Mouse (Mus musculus) midbrain, postnatal 0 days (tissue): ENCODE data around the gene Mob2. TPM values are rescaled to one million over a fixed set of nuclear protein-coding genes. Genes with fewer than 3 reads are reported as not detected.

ENCODE experiments used
- ATAC-seq: fragments of 200-750 bp; cut with Nextera tagmentation; 2 replicates; pipeline ENCODE4 v1.8.0; 2017; ENCODE audit warnings: moderate number of reproducible peaks, mild to moderate bottlenecking, moderate TSS enrichment, moderate library complexity; ENCODE audit not compliant: low FRiP score
- DNase-seq: peaks from one replicate; pipeline ENCODE4 v3.0.0-alpha.2; 2015; ENCODE audit warnings: low spot score
- H3K27ac ChIP-seq: fragments of 300-500 bp; sonication (generic); 2 replicates; pipeline ENCODE4 v1.5.1; 2014; ENCODE audit warnings: low read depth, mild to moderate bottlenecking, low read length, mixed read lengths
- H3K27me3 ChIP-seq: fragments of 300-500 bp; sonication (generic); 2 replicates; pipeline ENCODE4 v1.6.1; 2014; ENCODE audit warnings: low read length, control low read depth, mixed read lengths; ENCODE audit not compliant: insufficient read depth
- H3K36me3 ChIP-seq: fragments of 300-500 bp; sonication (generic); 2 replicates; pipeline ENCODE4 v1.6.1; 2014; ENCODE audit warnings: low read length, control low read depth, mixed read lengths; ENCODE audit not compliant: insufficient read depth
- H3K4me1 ChIP-seq: fragments of 300-500 bp; sonication (generic); 2 replicates; pipeline ENCODE4 v1.6.1; 2014; ENCODE audit warnings: mild to moderate bottlenecking, control low read depth, antibody characterized with exemption, low read length, mixed read lengths; ENCODE audit not compliant: insufficient read depth
- H3K4me2 ChIP-seq: fragments of 300-500 bp; sonication (generic); 2 replicates; pipeline ENCODE4 v1.6.1; 2014; ENCODE audit warnings: low read depth, mild to moderate bottlenecking, low read length, mixed read lengths; ENCODE audit not compliant: poor library complexity, severe bottlenecking
- H3K4me3 ChIP-seq: fragments of 300-500 bp; sonication (generic); 2 replicates; pipeline ENCODE4 v1.5.1; 2014; ENCODE audit warnings: low read depth, mild to moderate bottlenecking, low read length, moderate library complexity
- H3K9ac ChIP-seq: fragments of 300-500 bp; sonication (generic); replicated peaks from 2 replicates; pipeline ENCODE4 v1.6.1; 2014; ENCODE audit warnings: mild to moderate bottlenecking, low read length, moderate library complexity, mixed read lengths; ENCODE audit not compliant: poor library complexity, severe bottlenecking
- H3K9me3 ChIP-seq: fragments of 300-500 bp; sonication (generic); 2 replicates; pipeline ENCODE4 v1.6.1; 2016; ENCODE audit warnings: low read length, control low read depth
- CTCF ChIP-seq: IDR thresholded peaks from 2 replicates; pipeline ENCODE4 v1.5.1; 2016; ENCODE audit warnings: antibody characterized with exemption, mild to moderate bottlenecking
- WGBS: fragments of 180-500 bp; shearing (Covaris S2); extraction: QIAGEN DNeasy Blood & Tissue Kit; methylation state at CpG from one replicate; pipeline ENCODE4 v1.1.7; 2014; 5-methylcytosine and 5-hydroxymethylcytosine counted together
- polyA plus RNA-seq: library from polyadenylated mRNA; unstranded; fragments of >200 nt; fragmentation: Nextera tagmentation; extraction: Ambion mirVana; gene quantifications from 2 replicates; pipeline ENCODE4 v1.2.1, GENCODE M21; 2015
- total RNA-seq: library from RNA; depleted of rRNA; stranded (reverse); fragments of >200 nt; gene quantifications from 2 replicates; pipeline ENCODE4 v1.2.3, GENCODE M21; 2014

Gene Mob2
- total and polyA plus RNA-seq, 2 experiments from 2014 or later, result 31.6 to 38.0 TPM

- H3K9me3 ChIP-seq, result no peaks in the 10 kb centered on the region
- no peaks in the 10 kb centered on the region for H3K4me1 ChIP-seq
- H3K4me2 ChIP-seq, result no peak overlapping the region
- ATAC-seq, result no peak
- no peaks in the 10 kb centered on the region for H3K36me3 ChIP-seq
- no peak overlapping the region for H3K27ac ChIP-seq
- TF ChIP-seq CTCF, result no peak
- no peaks in the 10 kb centered on the region for H3K27me3 ChIP-seq
- DNase-seq, result no peak
- no peak overlapping the region for H3K9ac ChIP-seq
- no peak overlapping the region for H3K4me3 ChIP-seq
Measured at GRCm38 (mm10) chr7:142030073-142030472, 30.8 kb downstream of the Mob2 start.

- no peak for DNase-seq
- 92% methylated on average over 4 of the region's 4 CpGs for WGBS
- H3K27me3 ChIP-seq, result no peaks in the 10 kb centered on the region
- H3K9me3 ChIP-seq, result no peaks in the 10 kb centered on the region
- no peak for ATAC-seq
- H3K36me3 ChIP-seq, result no peaks in the 10 kb centered on the region
- H3K27ac ChIP-seq, result no peak overlapping the region
- no peak overlapping the region for H3K4me3 ChIP-seq
- no peak overlapping the region for H3K9ac ChIP-seq
- no peak for TF ChIP-seq CTCF
- H3K4me1 ChIP-seq, result no peaks in the 10 kb centered on the region
- no peak overlapping the region for H3K4me2 ChIP-seq
Measured at GRCm38 (mm10) chr7:142025926-142026325, 34.9 kb downstream of the Mob2 start.

GRCm38 (mm10) chr7:142025196-142025595 lies 35.7 kb downstream of the Mob2 start:
- 64% methylated on average over 2 of the region's 2 CpGs for WGBS
- H3K27me3 ChIP-seq, result no peaks in the 10 kb centered on the region
- H3K36me3 ChIP-seq, result no peaks in the 10 kb centered on the region
- ATAC-seq, result no peak
- no peaks in the 10 kb centered on the region for H3K9me3 ChIP-seq
- H3K9ac ChIP-seq, result no peak overlapping the region
- no peak overlapping the region for H3K4me2 ChIP-seq
- no peaks in the 10 kb centered on the region for H3K4me1 ChIP-seq
- DNase-seq, result peak; percentile 26
- H3K27ac ChIP-seq, result no peak overlapping the region
- no peak overlapping the region for H3K4me3 ChIP-seq
- no peak for TF ChIP-seq CTCF

GRCm38 (mm10) chr7:142020827-142021226 lies 40.0 kb downstream of the Mob2 start:
- no peak overlapping the region for H3K4me3 ChIP-seq
- no peak overlapping the region for H3K9ac ChIP-seq
- H3K27me3 ChIP-seq, result no peaks in the 10 kb centered on the region
- WGBS, result 67% methylated on average over 3 of the region's 3 CpGs
- no peaks in the 10 kb centered on the region for H3K9me3 ChIP-seq
- H3K36me3 ChIP-seq, result no peaks in the 10 kb centered on the region; the same call in 1 of the 2 replicates
- no peak overlapping the region for H3K4me2 ChIP-seq
- ATAC-seq (no peak), DNase-seq (no peak)
- H3K4me1 ChIP-seq, result no peaks in the 10 kb centered on the region
- no peak overlapping the region for H3K27ac ChIP-seq
- TF ChIP-seq CTCF, result no peak

- Histone ChIP-seq H3K9ac (no peak overlapping the region), H3K4me2 (no peak overlapping the region), H3K27me3 (no peaks in the 10 kb centered on the region), H3K4me1 (no peaks in the 10 kb centered on the region), H3K4me3 (no peak overlapping the region), H3K9me3 (no peaks in the 10 kb centered on the region), H3K27ac (no peak overlapping the region), H3K36me3 (peaks cover 6% of the 10 kb centered on the region; the same call in 1 of the 2 replicates)
- DNase-seq, result no peak
- TF ChIP-seq CTCF, result peak; percentile 50
- ATAC-seq, result no peak
- WGBS, result 65% methylated on average over 2 of the region's 2 CpGs
Measured at GRCm38 (mm10) chr7:142019699-142020098, 41.2 kb downstream of the Mob2 start.

- Histone ChIP-seq H3K4me1 (no peaks in the 10 kb centered on the region), H3K36me3 (peaks cover 9% of the 10 kb centered on the region; the same call in 1 of the 2 replicates), H3K4me2 (no peak overlapping the region), H3K9ac (no peak overlapping the region), H3K9me3 (no peaks in the 10 kb centered on the region), H3K27ac (no peak overlapping the region), H3K4me3 (no peak overlapping the region), H3K27me3 (no peaks in the 10 kb centered on the region)
- peak; percentile 82 for TF ChIP-seq CTCF
- 52% methylated on average over 1 of the region's 1 CpGs for WGBS
- no peak for ATAC-seq
- DNase-seq, result peak; percentile 59
Measured at GRCm38 (mm10) chr7:142016562-142016961, 44.3 kb downstream of the Mob2 start.
